Mouse (Mus musculus) thymus, adult 2 months (tissue): ENCODE measurements around the gene Ezr. TPM values are rescaled to one million over a fixed set of nuclear protein-coding genes. Genes with fewer than 3 reads are reported as not detected.

Experiments used
- DNase-seq: peaks from one replicate; pipeline ENCODE4 v3.0.0; 2021
- H3K27ac ChIP-seq: fragments of 200-500 bp; 2 replicates; pipeline ENCODE4 v1.5.1; 2012; ENCODE audit warnings: low read length, control low read depth; ENCODE audit not compliant: control insufficient read depth, insufficient read depth
- H3K27me3 ChIP-seq: fragments of 200-500 bp; 2 replicates; pipeline ENCODE4 v1.6.1; 2012; ENCODE audit warnings: mild to moderate bottlenecking, low read length, moderate library complexity, mixed read lengths; ENCODE audit not compliant: control insufficient read depth, insufficient read depth
- H3K36me3 ChIP-seq: fragments of 200-500 bp; 2 replicates; pipeline ENCODE4 v1.6.1; 2012; ENCODE audit warnings: mild to moderate bottlenecking, low read length, moderate library complexity; ENCODE audit not compliant: control insufficient read depth, insufficient read depth
- H3K4me1 ChIP-seq: fragments of 200-500 bp; replicated peaks from 2 replicates; pipeline ENCODE4 v1.6.1; 2012; ENCODE audit warnings: low read length; ENCODE audit not compliant: control insufficient read depth, insufficient read depth
- H3K4me3 ChIP-seq: fragments of 200-500 bp; 2 replicates; pipeline ENCODE4 v1.5.1; 2012; ENCODE audit warnings: mild to moderate bottlenecking, low read length, control low read depth, moderate library complexity; ENCODE audit not compliant: control insufficient read depth, insufficient read depth
- CTCF ChIP-seq: fragments of 200-500 bp; IDR thresholded peaks from 2 replicates; pipeline ENCODE4 v1.5.1; 2012; ENCODE audit warnings: mild to moderate bottlenecking, control low read depth, low read length, moderate library complexity, borderline replicate concordance; ENCODE audit not compliant: control insufficient read depth, poor library complexity, insufficient read depth; ENCODE audit errors: extremely low read depth
- POLR2A ChIP-seq: fragments of 200-500 bp; IDR thresholded peaks from 2 replicates; pipeline ENCODE4 v1.6.1; 2012; ENCODE audit warnings: mild to moderate bottlenecking, low read length, control low read depth, moderate library complexity; ENCODE audit not compliant: control insufficient read depth, poor library complexity, insufficient read depth; ENCODE audit errors: extremely low read depth
- WGBS: fragments of 180-500 bp; shearing (Covaris S2); methylation state at CpG from one replicate; pipeline ENCODE4 v1.1.7; 2018; 5-methylcytosine and 5-hydroxymethylcytosine counted together
- polyA plus RNA-seq: library from polyadenylated mRNA; depleted of rRNA; stranded (reverse); fragments of >200 nt; gene quantifications from 2 replicates; pipeline ENCODE4 v1.2.3, GENCODE M21; 2012; rRNA removed

Ezr gene
- 149 and 189 TPM in 2 replicates for polyA plus RNA-seq

- peak within 1 kb of the TSS; percentile 91 for H3K27ac ChIP-seq
- TF ChIP-seq CTCF = no peak
- peak; percentile 99 for TF ChIP-seq POLR2A
- peak within 1 kb of the TSS; percentile 85 for H3K4me3 ChIP-seq
- H3K36me3 ChIP-seq = no peaks in the 10 kb centered on the region
- under 1% methylated on average over 52 of the region's 52 CpGs for WGBS
- peak; percentile 92 for DNase-seq
- H3K27me3 ChIP-seq = no peaks in the 10 kb centered on the region
- H3K4me1 ChIP-seq = peaks cover 22% of the 10 kb centered on the region
Observed at GRCm38 (mm10) chr17:6782611-6783005, at the start of gene Ezr. Gene Ezr (minus strand): TSS chr17:6782784.

GRCm38 (mm10) chr17:6830004-6830592 lies 47.5 kb upstream of the Ezr start:
- H3K4me3 ChIP-seq = no peak overlapping the region
- H3K27me3 ChIP-seq = no peaks in the 10 kb centered on the region
- TF ChIP-seq CTCF (no peak), POLR2A (no peak)
- DNase-seq = no peak
- no peak overlapping the region for H3K27ac ChIP-seq
- no peaks in the 10 kb centered on the region for H3K36me3 ChIP-seq
- peaks cover 19% of the 10 kb centered on the region for H3K4me1 ChIP-seq
- WGBS = 64% methylated on average over 1 of the region's 1 CpGs

GRCm38 (mm10) chr17:6828531-6829150 lies 46.1 kb upstream of the Ezr start:
- DNase-seq = peak; percentile 32
- WGBS = 15% methylated on average over 7 of the region's 7 CpGs
- Histone ChIP-seq H3K4me1 (peaks cover 19% of the 10 kb centered on the region), H3K27me3 (no peaks in the 10 kb centered on the region), H3K4me3 (peak overlapping the region; percentile 45), H3K27ac (peak overlapping the region; percentile 93), H3K36me3 (no peaks in the 10 kb centered on the region)
- TF ChIP-seq POLR2A = no peak
- TF ChIP-seq CTCF = no peak

GRCm38 (mm10) chr17:6827740-6828461 lies 45.3 kb upstream of the Ezr start:
- WGBS = under 1% methylated on average over 64 of the region's 64 CpGs
- Histone ChIP-seq H3K27me3 (no peaks in the 10 kb centered on the region), H3K4me1 (peaks cover 19% of the 10 kb centered on the region), H3K4me3 (peak overlapping the region; percentile 45), H3K36me3 (no peaks in the 10 kb centered on the region), H3K27ac (peak overlapping the region; percentile 95)
- DNase-seq = peak; percentile 98
- TF ChIP-seq CTCF (peak; percentile 57), POLR2A (peak; percentile 94)

- Histone ChIP-seq H3K27me3 (no peaks in the 10 kb centered on the region), H3K4me1 (peaks cover 19% of the 10 kb centered on the region), H3K4me3 (peak overlapping the region; percentile 45), H3K27ac (peak overlapping the region; percentile 95), H3K36me3 (no peaks in the 10 kb centered on the region)
- no peak for TF ChIP-seq CTCF
- no peak for TF ChIP-seq POLR2A
- peak; percentile 8 for DNase-seq
- 9% methylated on average over 10 of the region's 10 CpGs for WGBS
Observed at GRCm38 (mm10) chr17:6827159-6827733, 44.7 kb upstream of the Ezr start.

- H3K4me1 ChIP-seq = peaks cover 11% of the 10 kb centered on the region
- no peaks in the 10 kb centered on the region for H3K36me3 ChIP-seq
- H3K4me3 ChIP-seq = no peak overlapping the region
- H3K27ac ChIP-seq = peak overlapping the region; percentile 15; the same call in 1 of the 2 replicates
- no peaks in the 10 kb centered on the region for H3K27me3 ChIP-seq
- 93% methylated on average over 5 of the region's 5 CpGs for WGBS
- no peak for TF ChIP-seq CTCF
- no peak for TF ChIP-seq POLR2A
- no peak for DNase-seq
Observed at GRCm38 (mm10) chr17:6816796-6817195, 34.2 kb upstream of the Ezr start.
